ENCODE assay signal across 8 mouse cellular contexts in the genomic region with DNA sequence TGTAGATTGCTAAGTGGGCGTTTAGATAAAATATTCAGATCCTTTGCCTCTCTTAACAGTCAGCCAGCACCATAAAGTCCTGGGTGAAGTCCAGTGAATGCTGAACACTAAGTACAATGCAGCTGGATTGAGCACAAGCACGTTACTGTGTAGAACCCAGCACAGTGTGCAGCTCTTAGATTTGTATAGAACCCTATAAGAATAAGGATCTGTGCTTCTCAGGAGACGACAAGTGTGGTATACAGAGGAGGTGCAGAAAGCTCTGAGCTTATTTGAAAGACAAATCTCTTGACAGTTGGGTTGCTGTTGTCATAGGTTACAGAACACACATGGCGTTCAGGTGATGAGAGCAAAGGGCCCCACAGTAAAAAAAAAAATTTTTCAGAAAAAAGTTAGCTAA. TPM values are rescaled to one million over a fixed set of nuclear protein-coding genes. Genes with fewer than 3 reads are reported as not detected.
DNase-seq lines count a peak whose midpoint lies in the region; ATAC-seq lines count a peak whose summit lies in the region.

No protein-coding gene starts in this region.

- WGBS in kidney, embryonic 14.5 days: 54% methylated on average over 4 of the region's 4 CpGs
- WGBS in hindbrain, embryonic 13.5 days: 45% methylated on average over 4 of the region's 4 CpGs

- no peak overlapping the region for H3K27ac ChIP-seq in kidney, embryonic 14.5 days (ENCODE audit: low read depth, low read length)
- no peak overlapping the region for H3K27ac ChIP-seq in hindbrain, embryonic 13.5 days

- H3K4me3 ChIP-seq in kidney, embryonic 14.5 days (ENCODE audit: low read length): peak overlapping the region; percentile 86; the same call in 1 of the 2 replicates
- peak overlapping the region; percentile 80; the same call in 1 of the 2 replicates for H3K4me3 ChIP-seq in hindbrain, embryonic 13.5 days

- DNase-seq in kidney, adult 9 months: no peak
- DNase-seq in brain, adult 2 months (ENCODE audit: low read depth, low spot score): peak; percentile 23
- no peak for DNase-seq in thymus, postnatal 25 days
- no peak for DNase-seq in ovary, postnatal 10 days (ENCODE audit: low spot score)
- DNase-seq in adrenal gland, adult 8-10 months: no peak

- peaks cover 7% of the 10 kb centered on the region; the same call in 1 of the 2 replicates for H3K4me1 ChIP-seq in kidney, embryonic 14.5 days (ENCODE audit: control insufficient read depth, insufficient read depth, low read length)
- peaks cover 11% of the 10 kb centered on the region for H3K4me1 ChIP-seq in hindbrain, embryonic 13.5 days (replicated peaks)

- no peaks in the 10 kb centered on the region for H3K36me3 ChIP-seq in kidney, embryonic 14.5 days (ENCODE audit: control insufficient read depth, insufficient read depth, low read length)
- no peaks in the 10 kb centered on the region for H3K36me3 ChIP-seq in hindbrain, embryonic 13.5 days

- no peaks in the 10 kb centered on the region for H3K9me3 ChIP-seq in kidney, embryonic 14.5 days (ENCODE audit: control insufficient read depth, low read length)
- no peaks in the 10 kb centered on the region for H3K9me3 ChIP-seq in hindbrain, embryonic 13.5 days

- no peak overlapping the region for H3K9ac ChIP-seq in kidney, embryonic 14.5 days (ENCODE audit: low read depth, low read length)
- H3K9ac ChIP-seq in hindbrain, embryonic 13.5 days: no peak overlapping the region

- H3K27me3 ChIP-seq in kidney, embryonic 14.5 days (ENCODE audit: control insufficient read depth, insufficient read depth, low read length): no peaks in the 10 kb centered on the region
- H3K27me3 ChIP-seq in hindbrain, embryonic 13.5 days: peaks cover 8% of the 10 kb centered on the region; the same call in 1 of the 2 replicates

- H3K4me2 ChIP-seq in kidney, embryonic 14.5 days (replicated peaks; ENCODE audit: low read depth, low read length): peak overlapping the region; percentile 90
- peak overlapping the region; percentile 87 for H3K4me2 ChIP-seq in hindbrain, embryonic 13.5 days

- no peak for ATAC-seq in kidney, embryonic 14.5 days (ENCODE audit: low FRiP score, low TSS enrichment)
- ATAC-seq in hindbrain, embryonic 13.5 days (ENCODE audit: low FRiP score): 0 out of 2 replicates have a peak, but pooled peaks have one; percentile 22
- 0 out of 2 replicates have a peak, but pooled peaks have one; percentile 28 for ATAC-seq in megakaryocyte-erythroid progenitor cell, adult 5-6 weeks (replicated peaks; ENCODE audit: low FRiP score, low TSS enrichment, poor library complexity, severe bottlenecking)

RNA-seq across cellular contexts. Expression of a gene that starts 1.8 kb away (rescaled TPM):
- polyA plus RNA-seq in kidney, embryonic 14.5 days (2014; fragmentation: Nextera tagmentation; extraction: Ambion mirVana): 76.6 and 108 TPM in 2 replicates
- polyA plus RNA-seq in hindbrain, embryonic 13.5 days (2015; fragmentation: Nextera tagmentation; extraction: Ambion mirVana): 30.7 and 36.1 TPM in 2 replicates
- 25.4 and 39.3 TPM in 2 replicates for total RNA-seq in megakaryocyte-erythroid progenitor cell, adult 5-6 weeks (2014; fragmentation: Nextera tagmentation)
- total RNA-seq in megakaryocyte-erythroid progenitor cell, adult 5-6 weeks (2017): 27.8 and 37.5 TPM in 2 replicates
- total RNA-seq in adrenal gland, adult 8-10 months (2022): 10 to 100 TPM; 53.7 to 69.5 (median 59.3) TPM
